Mouse (Mus musculus): ENCODE measurements around the gene Gpx3. TPM values are rescaled to one million over a fixed set of nuclear protein-coding genes. Genes with fewer than 3 reads are reported as not detected.
"Not testable (repeated sequence)": the region's sequence is repeated elsewhere in the genome, so short reads cannot be mapped to it uniquely, and the experiment has no call there.

Gpx3 gene
- total RNA-seq (2015; ENCODE audit: low replicate concordance) (20.9 and 32.1 TPM in 2 replicates), total RNA-seq (2017; ENCODE audit: low replicate concordance) (0.84 and 1.8 TPM in 2 replicates)

GRCm38 (mm10) chr11:54902333-54903323 lies at the start of gene Gpx3:
Gpx3 (plus strand) TSS chr11:54902453.
- no peak for ATAC-seq (replicated peaks; ENCODE audit: low FRiP score, poor library complexity, severe bottlenecking)

- ATAC-seq (replicated peaks; ENCODE audit: low FRiP score, poor library complexity, severe bottlenecking) = not testable (repeated sequence)
Observed at GRCm38 (mm10) chr11:54858880-54859279, 43.4 kb upstream of the Gpx3 start.

- ATAC-seq (replicated peaks; ENCODE audit: low FRiP score, poor library complexity, severe bottlenecking) = no peak
Observed at GRCm38 (mm10) chr11:54859322-54860165, 42.7 kb upstream of the Gpx3 start.

GRCm38 (mm10) chr11:54860256-54861038 lies 41.8 kb upstream of the Gpx3 start, which contains the start of gene Lyrm7:
Lyrm7 (minus strand) TSS chr11:54860916.
- peak; percentile 98 for ATAC-seq (replicated peaks; ENCODE audit: low FRiP score, poor library complexity, severe bottlenecking)

- no peak for ATAC-seq (replicated peaks; ENCODE audit: low FRiP score, poor library complexity, severe bottlenecking)
Observed at GRCm38 (mm10) chr11:54861471-54862420, 40.5 kb upstream of the Gpx3 start.

GRCm38 (mm10) chr11:54862621-54863520 lies 39.4 kb upstream of the Gpx3 start:
- ATAC-seq (replicated peaks; ENCODE audit: low FRiP score, poor library complexity, severe bottlenecking) = no peak

- no peak for ATAC-seq (replicated peaks; ENCODE audit: low FRiP score, poor library complexity, severe bottlenecking)
Observed at GRCm38 (mm10) chr11:54865330-54866085, 36.7 kb upstream of the Gpx3 start.

- ATAC-seq (replicated peaks; ENCODE audit: low FRiP score, poor library complexity, severe bottlenecking) = peak; percentile 79
Observed at GRCm38 (mm10) chr11:54866119-54867048, 35.9 kb upstream of the Gpx3 start, which contains the start of gene Hint1. Hint1 (plus strand) TSS chr11:54866383.

- ATAC-seq (replicated peaks; ENCODE audit: low FRiP score, poor library complexity, severe bottlenecking) = peak; percentile 59
Observed at GRCm38 (mm10) chr11:54867049-54867385, 35.2 kb upstream of the Gpx3 start.

GRCm38 (mm10) chr11:54867903-54868434 lies 34.3 kb upstream of the Gpx3 start:
- no peak for ATAC-seq (replicated peaks; ENCODE audit: low FRiP score, poor library complexity, severe bottlenecking)

- ATAC-seq (replicated peaks; ENCODE audit: low FRiP score, poor library complexity, severe bottlenecking) = no peak
Observed at GRCm38 (mm10) chr11:54868445-54868844, 33.8 kb upstream of the Gpx3 start.

GRCm38 (mm10) chr11:54869318-54869717 lies 32.9 kb upstream of the Gpx3 start:
- no peak for ATAC-seq (replicated peaks; ENCODE audit: low FRiP score, poor library complexity, severe bottlenecking)

- ATAC-seq (replicated peaks; ENCODE audit: low FRiP score, poor library complexity, severe bottlenecking) = no peak
Observed at GRCm38 (mm10) chr11:54871831-54872537, 30.3 kb upstream of the Gpx3 start.

GRCm38 (mm10) chr11:54876031-54876430 lies 26.2 kb upstream of the Gpx3 start:
- no peak for ATAC-seq (replicated peaks; ENCODE audit: low FRiP score, poor library complexity, severe bottlenecking)

GRCm38 (mm10) chr11:54878893-54879292 lies 23.4 kb upstream of the Gpx3 start:
- ATAC-seq (replicated peaks; ENCODE audit: low FRiP score, poor library complexity, severe bottlenecking) = no peak
